Mouse (Mus musculus): ENCODE measurements around the gene Rsph1. TPM values are rescaled to one million over a fixed set of nuclear protein-coding genes. Genes with fewer than 3 reads are reported as not detected.

Gene Rsph1
- polyA plus RNA-seq, 1 experiment from 2014 or later, result 8.6 TPM

DNA sequence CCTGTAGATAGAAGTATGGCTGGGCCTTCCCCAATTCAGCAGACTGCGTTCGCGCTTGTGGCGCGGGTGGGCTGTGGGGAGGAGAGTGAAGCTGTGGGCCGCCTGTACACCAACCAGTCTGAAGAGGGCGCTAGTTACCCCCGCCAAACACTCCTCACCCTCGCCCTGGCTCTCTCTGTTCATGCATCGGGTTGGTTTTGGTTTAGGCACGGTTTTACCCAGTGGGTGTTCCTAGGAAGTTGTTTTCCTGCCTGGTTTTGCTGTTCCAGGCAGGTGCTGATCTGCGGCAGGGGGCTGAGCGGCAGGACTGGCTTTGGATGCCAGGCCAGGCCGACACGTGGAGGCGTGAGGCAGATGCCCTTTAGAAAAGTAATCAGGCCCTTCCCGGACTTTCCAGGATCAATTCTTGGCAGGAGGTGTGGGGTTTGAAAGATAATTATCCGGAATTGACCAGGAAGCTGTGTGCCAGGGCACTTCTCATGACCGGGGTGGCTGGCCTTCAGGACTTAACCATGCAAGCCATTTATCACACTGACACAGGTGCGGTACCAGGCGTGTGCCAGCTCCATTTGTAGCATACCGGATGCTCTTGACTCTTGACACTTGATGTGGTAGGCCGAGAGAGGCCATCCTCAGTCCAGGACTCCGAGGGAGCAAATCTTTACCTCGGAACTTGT, 18.2 kb upstream of the Rsph1 start:
- H3K4me3 ChIP-seq (ENCODE audit: low read depth, low read length), result peak overlapping the region; percentile 68
- H3K4me1 ChIP-seq (ENCODE audit: control insufficient read depth, insufficient read depth, low read length), result peaks cover 20% of the 10 kb centered on the region
- H3K9ac ChIP-seq (ENCODE audit: low read depth, low read length), result peak overlapping the region; percentile 82
- H3K9me3 ChIP-seq (replicated peaks; ENCODE audit: control insufficient read depth, low read length, poor library complexity, severe bottlenecking), result no peaks in the 10 kb centered on the region
- no peaks in the 10 kb centered on the region for H3K36me3 ChIP-seq (ENCODE audit: control insufficient read depth, insufficient read depth, low read length)
- WGBS, result 15% methylated on average over 25 of the region's 25 CpGs
- H3K27me3 ChIP-seq (ENCODE audit: control insufficient read depth, insufficient read depth, low read depth, low read length), result no peaks in the 10 kb centered on the region
- H3K27ac ChIP-seq (ENCODE audit: low read length), result peak overlapping the region; percentile 79
- peak overlapping the region; percentile 95 for H3K4me2 ChIP-seq (ENCODE audit: low read length)
- peak; percentile 41; the same call in 1 of the 2 replicates for ATAC-seq

DNA sequence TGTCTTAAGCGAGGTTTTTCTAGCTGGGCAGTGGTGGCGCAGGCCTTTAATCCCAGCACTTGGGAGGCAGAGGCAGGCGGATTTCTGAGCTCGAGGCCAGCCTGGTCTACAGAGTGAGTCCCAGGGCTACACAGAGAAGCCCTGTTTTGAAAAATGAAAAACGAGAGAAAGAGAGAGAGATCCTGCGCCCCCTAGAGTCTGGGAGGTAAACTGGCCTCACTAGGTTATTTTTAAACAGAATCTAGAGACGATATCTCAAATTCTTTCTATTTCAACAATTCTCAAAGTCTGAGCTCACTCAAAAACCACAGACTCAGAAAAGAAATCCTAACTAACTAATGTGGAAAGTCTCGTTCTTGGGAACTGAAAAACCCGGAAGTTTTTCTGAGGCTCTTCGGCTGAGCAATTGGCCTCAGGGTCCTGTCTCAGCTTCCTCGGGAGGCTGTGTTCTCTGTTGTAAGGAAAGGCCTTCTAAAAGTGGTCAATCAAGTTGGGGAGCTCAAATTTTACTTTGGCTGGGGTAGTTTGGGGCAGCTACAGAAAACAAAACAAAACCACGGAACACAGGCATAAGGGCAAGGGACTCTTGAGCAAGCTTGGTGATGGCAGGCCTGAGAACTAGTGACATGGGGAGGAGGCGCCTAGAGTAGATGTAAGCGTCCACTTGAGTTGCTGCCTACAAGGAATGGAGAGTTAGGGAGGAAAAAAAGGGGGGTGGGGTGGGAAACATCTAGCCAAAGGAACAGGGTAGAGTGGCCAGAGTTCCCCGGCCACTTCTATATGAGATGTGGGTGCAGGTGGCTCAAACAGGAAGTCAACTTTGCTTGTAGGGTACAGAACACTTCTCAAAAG, 17.4 kb upstream of the Rsph1 start:
- Histone ChIP-seq H3K27me3 (ENCODE audit: control insufficient read depth, insufficient read depth, low read depth, low read length) (no peaks in the 10 kb centered on the region), H3K4me1 (ENCODE audit: control insufficient read depth, insufficient read depth, low read length) (peaks cover 20% of the 10 kb centered on the region), H3K4me2 (ENCODE audit: low read length) (no peak overlapping the region), H3K4me3 (ENCODE audit: low read depth, low read length) (no peak overlapping the region; the same call in 1 of the 2 replicates), H3K9ac (ENCODE audit: low read depth, low read length) (no peak overlapping the region), H3K9me3 (replicated peaks; ENCODE audit: control insufficient read depth, low read length, poor library complexity, severe bottlenecking) (no peaks in the 10 kb centered on the region), H3K36me3 (ENCODE audit: control insufficient read depth, insufficient read depth, low read length) (no peaks in the 10 kb centered on the region), H3K27ac (ENCODE audit: low read length) (no peak overlapping the region)
- 87% methylated on average over 15 of the region's 15 CpGs for WGBS
- no peak for ATAC-seq

- Histone ChIP-seq H3K27me3 (ENCODE audit: control insufficient read depth, insufficient read depth, low read depth, low read length) (no peaks in the 10 kb centered on the region), H3K27ac (ENCODE audit: low read length) (no peak overlapping the region), H3K9ac (ENCODE audit: low read depth, low read length) (no peak overlapping the region), H3K4me1 (ENCODE audit: control insufficient read depth, insufficient read depth, low read length) (peaks cover 7% of the 10 kb centered on the region; the same call in 1 of the 2 replicates), H3K4me2 (ENCODE audit: low read length) (no peak overlapping the region), H3K36me3 (ENCODE audit: control insufficient read depth, insufficient read depth, low read length) (no peaks in the 10 kb centered on the region), H3K4me3 (ENCODE audit: low read depth, low read length) (no peak overlapping the region), H3K9me3 (replicated peaks; ENCODE audit: control insufficient read depth, low read length, poor library complexity, severe bottlenecking) (no peaks in the 10 kb centered on the region)
- no peak for ATAC-seq
- WGBS, result 74% methylated on average over 6 of the region's 6 CpGs
Observed at GRCm38 (mm10) chr17:31290859-31291258, 13.7 kb upstream of the Rsph1 start.

DNA sequence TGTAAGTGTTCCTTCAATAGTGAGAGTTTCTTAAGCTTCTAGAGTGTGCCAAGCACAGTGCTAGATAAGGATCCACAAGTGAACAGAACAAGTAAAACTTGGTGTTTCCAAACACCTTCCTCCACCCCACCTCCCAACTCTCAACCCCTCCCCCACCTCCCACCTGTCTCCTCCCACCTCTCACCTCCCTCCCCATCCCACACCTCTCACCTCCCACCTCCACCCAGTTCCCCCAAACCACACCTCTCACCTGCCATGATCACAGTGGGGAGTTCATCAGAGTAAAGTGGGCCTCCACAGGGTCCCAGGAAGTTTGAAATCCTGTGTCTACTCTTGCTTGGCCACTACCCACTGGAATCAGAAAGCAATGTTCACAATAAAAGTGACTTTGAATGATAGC, 13.1 kb upstream of the Rsph1 start:
- no peaks in the 10 kb centered on the region for H3K36me3 ChIP-seq (ENCODE audit: control insufficient read depth, insufficient read depth, low read length)
- no peak overlapping the region for H3K4me3 ChIP-seq (ENCODE audit: low read depth, low read length)
- H3K9ac ChIP-seq (ENCODE audit: low read depth, low read length), result no peak overlapping the region
- H3K4me1 ChIP-seq (ENCODE audit: control insufficient read depth, insufficient read depth, low read length), result peaks cover 3% of the 10 kb centered on the region; the same call in 1 of the 2 replicates
- H3K27me3 ChIP-seq (ENCODE audit: control insufficient read depth, insufficient read depth, low read depth, low read length), result no peaks in the 10 kb centered on the region
- H3K4me2 ChIP-seq (ENCODE audit: low read length), result no peak overlapping the region
- H3K27ac ChIP-seq (ENCODE audit: low read length), result no peak overlapping the region
- no peak for ATAC-seq
- H3K9me3 ChIP-seq (replicated peaks; ENCODE audit: control insufficient read depth, low read length, poor library complexity, severe bottlenecking), result no peaks in the 10 kb centered on the region

DNA sequence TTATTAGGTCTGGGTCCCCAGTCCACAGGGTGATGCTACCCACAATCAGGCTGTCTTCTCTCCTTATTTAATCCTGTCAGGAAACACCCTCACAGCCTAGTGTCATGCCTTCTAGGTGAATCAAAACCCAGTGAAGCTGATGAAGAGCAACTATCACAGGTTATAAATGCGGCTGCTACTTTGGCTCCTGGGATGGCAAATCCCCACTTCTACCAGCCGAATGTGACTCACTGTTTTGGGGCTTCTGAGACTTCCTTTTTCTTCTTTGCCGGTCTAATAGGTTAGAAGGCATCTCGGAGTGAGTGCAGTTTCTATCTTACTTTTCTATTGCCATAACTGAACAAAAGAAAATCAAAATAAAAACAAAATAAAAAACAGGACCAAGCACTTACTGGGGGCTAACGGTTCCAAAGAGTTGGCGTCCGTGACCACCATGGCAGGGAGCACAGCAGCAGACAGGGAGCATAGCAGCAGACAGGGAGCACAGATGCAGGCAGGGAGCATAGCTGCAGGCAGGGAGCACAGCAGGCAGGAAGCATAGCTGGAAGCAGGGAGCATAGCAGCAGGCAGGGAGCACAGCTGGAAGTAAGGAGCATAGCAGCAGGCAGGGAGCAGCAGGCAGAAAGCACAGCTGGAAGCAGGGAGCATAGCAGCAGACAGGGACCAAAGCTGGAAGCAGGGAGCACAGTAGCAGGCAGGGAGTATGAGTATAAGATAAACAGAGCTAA, 12.0 kb upstream of the Rsph1 start:
- ATAC-seq, result no peak

DNA sequence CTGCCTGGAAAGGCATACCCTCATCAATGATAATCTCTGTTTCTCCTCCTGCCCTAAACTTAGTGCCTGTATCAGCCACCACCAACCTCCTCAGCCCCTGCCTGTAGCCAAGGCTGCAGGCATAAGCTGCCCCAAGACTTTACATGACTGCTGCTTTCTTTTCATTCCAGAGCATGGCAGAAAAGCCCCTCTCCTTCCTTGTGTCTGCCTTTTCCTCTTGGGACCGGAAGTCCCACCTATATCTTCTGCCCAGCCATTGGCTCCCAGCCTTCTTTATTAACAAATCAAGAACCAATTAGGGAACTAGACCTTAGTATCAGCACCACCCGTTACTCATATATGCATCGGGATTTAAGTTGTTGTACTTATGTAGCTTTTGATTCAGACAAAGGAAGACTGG, 10.0 kb upstream of the Rsph1 start:
- Histone ChIP-seq H3K4me2 (ENCODE audit: low read length) (no peak overlapping the region), H3K27ac (ENCODE audit: low read length) (no peak overlapping the region), H3K9me3 (replicated peaks; ENCODE audit: control insufficient read depth, low read length, poor library complexity, severe bottlenecking) (no peaks in the 10 kb centered on the region), H3K4me1 (ENCODE audit: control insufficient read depth, insufficient read depth, low read length) (peaks cover 7% of the 10 kb centered on the region), H3K9ac (ENCODE audit: low read depth, low read length) (no peak overlapping the region), H3K4me3 (ENCODE audit: low read depth, low read length) (no peak overlapping the region), H3K36me3 (ENCODE audit: control insufficient read depth, insufficient read depth, low read length) (no peaks in the 10 kb centered on the region), H3K27me3 (ENCODE audit: control insufficient read depth, insufficient read depth, low read depth, low read length) (no peaks in the 10 kb centered on the region)
- 89% methylated on average over 3 of the region's 3 CpGs for WGBS
- ATAC-seq, result no peak

More for the DNA sequence above, 12.0 kb upstream of the Rsph1 start:
- Histone ChIP-seq H3K9me3 (replicated peaks; ENCODE audit: control insufficient read depth, low read length, poor library complexity, severe bottlenecking) (no peaks in the 10 kb centered on the region), H3K4me3 (ENCODE audit: low read depth, low read length) (no peak overlapping the region), H3K27ac (ENCODE audit: low read length) (no peak overlapping the region), H3K36me3 (ENCODE audit: control insufficient read depth, insufficient read depth, low read length) (no peaks in the 10 kb centered on the region), H3K9ac (ENCODE audit: low read depth, low read length) (no peak overlapping the region), H3K4me1 (ENCODE audit: control insufficient read depth, insufficient read depth, low read length) (no peaks in the 10 kb centered on the region), H3K27me3 (ENCODE audit: control insufficient read depth, insufficient read depth, low read depth, low read length) (no peaks in the 10 kb centered on the region), H3K4me2 (ENCODE audit: low read length) (no peak overlapping the region)
- WGBS, result 61% methylated on average over 7 of the region's 7 CpGs

DNA sequence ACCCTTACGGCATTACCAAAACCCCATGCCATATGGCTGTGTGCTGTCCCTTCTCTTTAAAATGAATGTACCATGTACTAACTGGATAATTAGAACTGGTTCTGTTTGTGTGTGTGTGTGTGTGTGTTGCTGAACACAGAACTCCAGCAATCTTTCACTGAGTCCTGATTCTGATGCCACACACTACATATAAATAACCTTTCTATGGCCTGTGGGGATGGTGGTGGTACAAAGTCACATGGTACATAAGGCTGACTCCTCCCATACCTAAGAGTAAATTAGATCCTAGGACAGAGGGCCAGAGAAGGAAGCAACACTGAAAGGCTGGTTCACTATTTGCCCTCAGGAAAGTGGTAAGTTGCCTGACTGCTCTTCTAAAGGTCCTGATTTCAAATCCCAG, 9.3 kb upstream of the Rsph1 start, which contains the start of gene Slc37a1:
Gene Slc37a1 (plus strand): TSS at position 301 of the 400 bp plus-strand sequence.
- Histone ChIP-seq H3K27ac (ENCODE audit: low read length) (no peak within 1 kb of the TSS), H3K4me1 (ENCODE audit: control insufficient read depth, insufficient read depth, low read length) (peaks cover 7% of the 10 kb centered on the region), H3K9me3 (replicated peaks; ENCODE audit: control insufficient read depth, low read length, poor library complexity, severe bottlenecking) (no peaks in the 10 kb centered on the region), H3K4me2 (ENCODE audit: low read length) (no peak within 1 kb of the TSS), H3K36me3 (ENCODE audit: control insufficient read depth, insufficient read depth, low read length) (no peaks in the 10 kb centered on the region), H3K4me3 (ENCODE audit: low read depth, low read length) (no peak within 1 kb of the TSS), H3K27me3 (ENCODE audit: control insufficient read depth, insufficient read depth, low read depth, low read length) (no peaks in the 10 kb centered on the region), H3K9ac (ENCODE audit: low read depth, low read length) (no peak within 1 kb of the TSS)
- 97% methylated on average over 1 of the region's 1 CpGs for WGBS
- ATAC-seq, result no peak

DNA sequence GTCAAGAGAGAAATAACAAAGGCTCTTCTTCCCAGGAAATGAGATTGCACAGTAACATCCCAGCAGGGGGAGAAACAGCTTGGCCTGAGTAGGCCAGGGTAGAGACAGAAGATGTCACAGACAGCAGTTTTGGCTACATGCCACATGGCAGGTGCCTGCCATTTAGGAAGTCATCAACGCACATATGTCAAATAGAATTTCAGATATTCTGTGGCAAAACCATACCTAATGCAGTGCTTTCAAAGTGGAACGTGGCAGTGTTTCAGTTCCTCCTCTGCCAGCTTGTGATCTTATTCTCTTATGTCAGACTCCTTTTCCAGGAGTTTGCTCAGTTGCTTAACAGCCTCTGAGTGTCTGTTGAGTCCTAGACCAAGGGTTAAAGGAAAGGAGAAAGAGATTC, 8.7 kb upstream of the Rsph1 start:
- Histone ChIP-seq H3K4me2 (ENCODE audit: low read length) (no peak overlapping the region), H3K9ac (ENCODE audit: low read depth, low read length) (no peak overlapping the region), H3K27me3 (ENCODE audit: control insufficient read depth, insufficient read depth, low read depth, low read length) (no peaks in the 10 kb centered on the region), H3K27ac (ENCODE audit: low read length) (no peak overlapping the region), H3K9me3 (replicated peaks; ENCODE audit: control insufficient read depth, low read length, poor library complexity, severe bottlenecking) (no peaks in the 10 kb centered on the region), H3K36me3 (ENCODE audit: control insufficient read depth, insufficient read depth, low read length) (no peaks in the 10 kb centered on the region), H3K4me3 (ENCODE audit: low read depth, low read length) (no peak overlapping the region), H3K4me1 (ENCODE audit: control insufficient read depth, insufficient read depth, low read length) (peaks cover 7% of the 10 kb centered on the region)
- 63% methylated on average over 2 of the region's 2 CpGs for WGBS
- ATAC-seq, result no peak
